Mouse (Mus musculus) forebrain, embryonic 10.5 days (tissue): ENCODE data around the gene Olfr98. TPM values are rescaled to one million over a fixed set of nuclear protein-coding genes. Genes with fewer than 3 reads are reported as not detected.
"Not testable (repeated sequence)": the region's sequence is repeated elsewhere in the genome, so short reads cannot be mapped to it uniquely, and the experiment has no call there.

Source experiments
- DNase-seq: peaks from one replicate; pipeline ENCODE4 v3.0.0-alpha.2; 2017; ENCODE audit warnings: low spot score; ENCODE audit errors: extremely low spot score
- H3K27ac ChIP-seq: fragments of 300-500 bp; sonication (generic); 2 replicates; pipeline ENCODE4 v1.5.1; 2016; ENCODE audit warnings: mild to moderate bottlenecking
- H3K27me3 ChIP-seq: fragments of 300-500 bp; sonication (generic); 2 replicates; pipeline ENCODE4 v1.6.1; 2016; ENCODE audit warnings: mild to moderate bottlenecking; ENCODE audit not compliant: poor library complexity, severe bottlenecking
- H3K36me3 ChIP-seq: fragments of 300-500 bp; sonication (generic); replicated peaks from 2 replicates; pipeline ENCODE4 v1.6.1; 2016; ENCODE audit warnings: mild to moderate bottlenecking, moderate library complexity
- H3K4me1 ChIP-seq: fragments of 300-500 bp; sonication (generic); 2 replicates; pipeline ENCODE4 v1.6.1; 2016
- H3K4me3 ChIP-seq: fragments of 300-500 bp; sonication (generic); 2 replicates; pipeline ENCODE4 v1.5.1; 2016; ENCODE audit warnings: mild to moderate bottlenecking, moderate library complexity
- H3K9me3 ChIP-seq: fragments of 300-500 bp; sonication (generic); 2 replicates; pipeline ENCODE4 v1.6.1; 2016; ENCODE audit warnings: mild to moderate bottlenecking, moderate library complexity
- WGBS: fragments of 180-500 bp; shearing (Covaris S2); methylation state at CpG from one replicate; pipeline ENCODE4 v1.1.7; 2016; 5-methylcytosine and 5-hydroxymethylcytosine counted together
- polyA plus RNA-seq: library from polyadenylated mRNA; unstranded; fragments of >200 nt; fragmentation: Nextera tagmentation; extraction: Ambion mirVana; gene quantifications from 2 replicates; pipeline ENCODE4 v1.2.1, GENCODE M21; 2016

The Olfr98 gene
- polyA plus RNA-seq, 1 experiment from 2014 or later, result not detected

- 55% methylated on average over 3 of the region's 3 CpGs for WGBS
- H3K36me3 ChIP-seq, result no peaks in the 10 kb centered on the region
- no peaks in the 10 kb centered on the region for H3K27me3 ChIP-seq
- no peak for DNase-seq
- H3K9me3 ChIP-seq, result peaks cover 7% of the 10 kb centered on the region; the same call in 1 of the 2 replicates
- H3K27ac ChIP-seq, result no peak overlapping the region
- no peak overlapping the region for H3K4me3 ChIP-seq
- H3K4me1 ChIP-seq, result no peaks in the 10 kb centered on the region
Observed at GRCm38 (mm10) chr17:37242198-37242597, 21.4 kb downstream of the Olfr98 start.

- 90% methylated on average over 2 of the region's 2 CpGs for WGBS
- H3K27ac ChIP-seq, result not testable (repeated sequence)
Observed at GRCm38 (mm10) chr17:37237230-37237629, 26.3 kb downstream of the Olfr98 start, which contains the start of gene Olfr97. TSS of gene Olfr97 (minus strand) at chr17:37237330.

GRCm38 (mm10) chr17:37221879-37222278, 41.7 kb downstream of the Olfr98 start:
- H3K27ac ChIP-seq, result no peak overlapping the region
- H3K27me3 ChIP-seq, result no peaks in the 10 kb centered on the region
- no peaks in the 10 kb centered on the region for H3K36me3 ChIP-seq
- DNase-seq, result no peak
- peaks cover 11% of the 10 kb centered on the region; the same call in 1 of the 2 replicates for H3K9me3 ChIP-seq
- no peaks in the 10 kb centered on the region for H3K4me1 ChIP-seq
- H3K4me3 ChIP-seq, result no peak overlapping the region
- WGBS, result 36% methylated on average over 1 of the region's 1 CpGs

More at GRCm38 (mm10) chr17:37237230-37237629, 26.3 kb downstream of the Olfr98 start, which contains the start of gene Olfr97:
- H3K36me3 ChIP-seq, H3K4me3 ChIP-seq, H3K27me3 ChIP-seq, H3K4me1 ChIP-seq, H3K9me3 ChIP-seq, DNase-seq: not testable (repeated sequence)

GRCm38 (mm10) chr17:37219846-37220245, 43.7 kb downstream of the Olfr98 start, which contains the start of gene Olfr96:
TSS of gene Olfr96 (plus strand) at chr17:37220146.
- Histone ChIP-seq H3K27me3 (no peaks in the 10 kb centered on the region), H3K27ac (no peak within 1 kb of the TSS), H3K4me1 (no peaks in the 10 kb centered on the region), H3K9me3 (peaks cover 12% of the 10 kb centered on the region; the same call in 1 of the 2 replicates), H3K4me3 (no peak within 1 kb of the TSS), H3K36me3 (no peaks in the 10 kb centered on the region)
- WGBS, result 76% methylated on average over 4 of the region's 4 CpGs
- DNase-seq, result no peak

- peaks cover 12% of the 10 kb centered on the region; the same call in 1 of the 2 replicates for H3K9me3 ChIP-seq
- H3K36me3 ChIP-seq, result no peaks in the 10 kb centered on the region
- H3K27me3 ChIP-seq, result no peaks in the 10 kb centered on the region
- no peak for DNase-seq
- WGBS, result 84% methylated on average over 3 of the region's 3 CpGs
- no peaks in the 10 kb centered on the region for H3K4me1 ChIP-seq
- H3K27ac ChIP-seq, result no peak overlapping the region
- H3K4me3 ChIP-seq, result no peak overlapping the region
Observed at GRCm38 (mm10) chr17:37218486-37218885, 45.1 kb downstream of the Olfr98 start.

GRCm38 (mm10) chr17:37213018-37213417, 50.5 kb downstream of the Olfr98 start, which contains the start of gene Olfr95:
TSS of gene Olfr95 (minus strand) at chr17:37213118.
- no peak within 1 kb of the TSS for H3K4me3 ChIP-seq
- H3K27ac ChIP-seq, result no peak within 1 kb of the TSS
- H3K9me3 ChIP-seq, result peaks cover 12% of the 10 kb centered on the region; the same call in 1 of the 2 replicates
- DNase-seq, result no peak
- peaks cover 25% of the 10 kb centered on the region for H3K27me3 ChIP-seq
- no peaks in the 10 kb centered on the region for H3K36me3 ChIP-seq
- 77% methylated on average over 3 of the region's 3 CpGs for WGBS
- peaks cover 9% of the 10 kb centered on the region for H3K4me1 ChIP-seq

Other genes with a start within 250 kb of the Olfr98 start
- 0.16 and 0.30 TPM in 2 replicates for gene Mog, start 240.4 kb downstream of the Olfr98 start, polyA plus RNA-seq
- gene Gabbr1, start 217.8 kb downstream of the Olfr98 start, polyA plus RNA-seq, result 8.0 and 8.4 TPM in 2 replicates
- not detected in 2 replicates for gene Olfr90, start 175.2 kb downstream of the Olfr98 start, polyA plus RNA-seq
- gene Olfr91, start 165.5 kb downstream of the Olfr98 start, polyA plus RNA-seq, result 0.15 TPM in 1 of 2 replicates, not detected in the other
- gene Olfr92, start 143.7 kb downstream of the Olfr98 start, polyA plus RNA-seq, result not detected in 2 replicates
- not detected in 2 replicates for gene Olfr93, start 102.3 kb downstream of the Olfr98 start, polyA plus RNA-seq
- gene Ubd, start 69.9 kb downstream of the Olfr98 start, polyA plus RNA-seq, result not detected in 2 replicates
- not detected in 2 replicates for gene Olfr94, start 62.8 kb downstream of the Olfr98 start, polyA plus RNA-seq
- gene Olfr95, start 50.6 kb downstream of the Olfr98 start, polyA plus RNA-seq, result not detected in 2 replicates
- gene Olfr96, start 43.6 kb downstream of the Olfr98 start, polyA plus RNA-seq, result not detected in 2 replicates
- not detected in 2 replicates for gene Olfr97, start 26.4 kb downstream of the Olfr98 start, polyA plus RNA-seq
- gene H2-M3, start 6.5 kb upstream of the Olfr98 start, polyA plus RNA-seq, result 1.9 and 2.6 TPM in 2 replicates
- gene Olfr99, start 19.7 kb upstream of the Olfr98 start, polyA plus RNA-seq, result not detected in 2 replicates
- not detected in 2 replicates for gene Olfr101, start 40.6 kb upstream of the Olfr98 start, polyA plus RNA-seq
- gene Olfr102, start 53.3 kb upstream of the Olfr98 start, polyA plus RNA-seq, result not detected in 2 replicates
- not detected in 2 replicates for gene Olfr103, start 75.9 kb upstream of the Olfr98 start, polyA plus RNA-seq
- gene Olfr104-ps, start 95.8 kb upstream of the Olfr98 start, polyA plus RNA-seq, result not detected in 2 replicates
- gene Olfr105-ps, start 115.3 kb upstream of the Olfr98 start, polyA plus RNA-seq, result not detected in 2 replicates
- gene Olfr106-ps, start 126.6 kb upstream of the Olfr98 start, polyA plus RNA-seq, result not detected in 2 replicates
- gene Olfr107, start 135.5 kb upstream of the Olfr98 start, polyA plus RNA-seq, result not detected in 2 replicates
- gene Olfr108, start 181.7 kb upstream of the Olfr98 start, polyA plus RNA-seq, result not detected in 2 replicates
- not detected in 2 replicates for gene Olfr109, start 195.2 kb upstream of the Olfr98 start, polyA plus RNA-seq
- not detected in 2 replicates for gene H2-M2, start 219.8 kb upstream of the Olfr98 start, polyA plus RNA-seq
- not detected in 2 replicates for gene Olfr110, start 228.7 kb upstream of the Olfr98 start, polyA plus RNA-seq
- not detected in 2 replicates for gene Olfr111, start 244.3 kb upstream of the Olfr98 start, polyA plus RNA-seq